Mouse (Mus musculus) neural tube, embryonic 15.5 days (tissue): ENCODE results near the gene Krt20. TPM values are rescaled to one million over a fixed set of nuclear protein-coding genes. Genes with fewer than 3 reads are reported as not detected.

Experiments used
- ATAC-seq: fragments of 200-750 bp; cut with Nextera tagmentation; 2 replicates; pipeline ENCODE4 v1.8.0; 2017; ENCODE audit warnings: mild to moderate bottlenecking, moderate TSS enrichment, moderate library complexity; ENCODE audit not compliant: low FRiP score
- H3K27ac ChIP-seq: fragments of 300-500 bp; sonication (generic); replicated peaks from 2 replicates; pipeline ENCODE4 v1.5.1; 2015; ENCODE audit warnings: mild to moderate bottlenecking, inconsistent platforms
- H3K27me3 ChIP-seq: fragments of 300-500 bp; sonication (generic); replicated peaks from 2 replicates; pipeline ENCODE4 v1.6.1; 2015; ENCODE audit warnings: inconsistent platforms
- H3K36me3 ChIP-seq: fragments of 300-500 bp; sonication (generic); 2 replicates; pipeline ENCODE4 v1.6.1; 2015; ENCODE audit warnings: inconsistent platforms
- H3K4me1 ChIP-seq: fragments of 300-500 bp; sonication (generic); 2 replicates; pipeline ENCODE4 v1.6.1; 2015; ENCODE audit warnings: inconsistent platforms
- H3K4me2 ChIP-seq: fragments of 300-500 bp; sonication (generic); 2 replicates; pipeline ENCODE4 v1.6.1; 2015; ENCODE audit warnings: inconsistent platforms, mild to moderate bottlenecking, moderate library complexity
- H3K4me3 ChIP-seq: fragments of 300-500 bp; sonication (generic); replicated peaks from 2 replicates; pipeline ENCODE4 v1.5.1; 2015; ENCODE audit warnings: mild to moderate bottlenecking, inconsistent platforms
- H3K9ac ChIP-seq: fragments of 300-500 bp; sonication (generic); replicated peaks from 2 replicates; pipeline ENCODE4 v1.6.1; 2015; ENCODE audit warnings: mild to moderate bottlenecking, inconsistent platforms
- H3K9me3 ChIP-seq: fragments of 300-500 bp; sonication (generic); replicated peaks from 2 replicates; pipeline ENCODE4 v1.6.1; 2016; ENCODE audit warnings: inconsistent platforms
- WGBS: fragments of 180-500 bp; shearing (Covaris S2); methylation state at CpG from one replicate; pipeline ENCODE4 v1.1.7; 2015; ENCODE audit warnings: mixed read lengths; 5-methylcytosine and 5-hydroxymethylcytosine counted together
- polyA plus RNA-seq: library from polyadenylated mRNA; unstranded; fragments of >200 nt; fragmentation: Nextera tagmentation; extraction: Ambion mirVana; gene quantifications from 2 replicates; pipeline ENCODE4 v1.2.1, GENCODE M21; 2015

Krt20 gene
- polyA plus RNA-seq, 1 experiment from 2014 or later = 0.08 TPM

DNA sequence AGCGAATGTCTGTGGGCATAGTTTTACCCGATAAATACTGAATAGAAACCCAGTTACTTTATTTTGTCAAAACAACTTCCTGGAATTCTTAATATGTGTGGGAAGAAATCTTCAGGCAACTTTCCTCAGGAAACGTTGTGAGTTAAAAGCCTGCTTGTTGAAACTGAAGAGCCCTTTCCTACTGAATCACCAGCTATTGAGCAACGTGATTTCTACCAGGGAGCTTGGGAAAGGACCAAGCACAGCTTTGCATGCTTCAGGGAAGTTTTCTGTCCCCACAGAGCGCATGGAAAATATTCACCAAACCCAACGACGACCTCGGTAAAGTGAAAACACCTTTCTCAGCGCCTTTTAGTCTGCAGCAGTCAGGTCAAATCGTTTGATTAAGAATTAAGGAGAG lies 31.8 kb downstream of the Krt20 start:
- whole genome bisulfite sequencing = 81% methylated on average over 10 of the region's 10 CpGs
- Histone ChIP-seq H3K9ac (no peak overlapping the region), H3K27me3 (0 out of 2 replicates have a peak, but pooled peaks cover 6% of the 10 kb centered on the region), H3K4me1 (no peaks in the 10 kb centered on the region), H3K36me3 (no peaks in the 10 kb centered on the region), H3K9me3 (no peaks in the 10 kb centered on the region), H3K4me3 (no peak overlapping the region), H3K4me2 (no peak overlapping the region), H3K27ac (no peak overlapping the region)
- no peak for ATAC-seq

GRCm38 (mm10) chr11:99399956-99400549 lies 37.9 kb downstream of the Krt20 start:
- Histone ChIP-seq H3K27me3 (peaks cover 7% of the 10 kb centered on the region; the same call in 1 of the 2 replicates), H3K27ac (no peak overlapping the region), H3K9me3 (no peaks in the 10 kb centered on the region), H3K4me3 (no peak overlapping the region), H3K4me1 (no peaks in the 10 kb centered on the region), H3K36me3 (no peaks in the 10 kb centered on the region), H3K4me2 (no peak overlapping the region), H3K9ac (no peak overlapping the region)
- ATAC-seq = no peak
- 88% methylated on average over 13 of the region's 13 CpGs for WGBS

DNA sequence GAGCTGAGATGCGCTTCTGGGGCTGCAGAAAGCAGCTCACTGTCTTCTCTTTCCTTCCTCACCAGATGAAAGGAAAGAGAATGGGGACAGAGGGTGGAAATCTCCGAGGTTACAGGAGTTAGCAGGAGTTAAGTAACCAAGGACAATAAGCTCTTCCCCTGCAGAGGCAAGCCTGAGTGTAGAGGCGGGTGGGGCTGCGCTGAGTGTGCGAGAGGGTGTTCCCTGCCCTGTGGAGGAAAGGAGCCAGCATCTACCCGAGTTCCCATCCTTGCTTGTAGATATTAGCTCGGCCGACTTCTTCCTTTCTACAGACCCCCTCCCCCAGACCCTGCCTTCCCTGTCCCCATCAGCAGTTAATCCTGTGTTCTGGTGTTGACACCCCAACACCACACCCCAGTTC lies 39.1 kb downstream of the Krt20 start:
- Histone ChIP-seq H3K36me3 (no peaks in the 10 kb centered on the region), H3K4me2 (no peak overlapping the region), H3K4me3 (no peak overlapping the region), H3K4me1 (no peaks in the 10 kb centered on the region), H3K27ac (no peak overlapping the region), H3K9ac (no peak overlapping the region), H3K9me3 (no peaks in the 10 kb centered on the region), H3K27me3 (peaks cover 7% of the 10 kb centered on the region; the same call in 1 of the 2 replicates)
- WGBS = 56% methylated on average over 6 of the region's 8 CpGs
- no peak for ATAC-seq

DNA sequence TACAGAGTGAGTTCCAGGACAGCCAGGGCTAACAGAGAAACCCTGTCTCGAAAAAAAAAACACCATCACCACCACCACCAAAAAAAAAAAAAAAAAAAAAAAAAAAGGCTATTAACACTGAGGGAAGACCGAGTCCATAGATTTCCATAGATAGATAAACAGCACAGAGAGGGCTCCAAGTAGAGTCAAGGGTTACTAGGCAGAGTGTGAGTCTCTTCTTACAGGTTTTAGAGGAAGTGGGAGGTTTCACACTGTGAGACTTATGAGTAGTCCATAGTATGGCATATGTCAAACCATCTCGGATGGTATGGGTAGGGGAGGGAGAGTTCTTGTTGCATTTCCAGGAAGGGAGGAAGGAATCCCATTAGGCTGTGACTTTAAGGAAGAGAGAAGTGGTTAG lies 39.9 kb downstream of the Krt20 start:
- Histone ChIP-seq H3K27me3 (peaks cover 7% of the 10 kb centered on the region; the same call in 1 of the 2 replicates), H3K4me1 (no peaks in the 10 kb centered on the region), H3K4me3 (no peak overlapping the region), H3K4me2 (no peak overlapping the region), H3K9me3 (no peaks in the 10 kb centered on the region), H3K36me3 (no peaks in the 10 kb centered on the region), H3K27ac (no peak overlapping the region), H3K9ac (no peak overlapping the region)
- no peak for ATAC-seq
- 84% methylated on average over 3 of the region's 3 CpGs for WGBS

DNA sequence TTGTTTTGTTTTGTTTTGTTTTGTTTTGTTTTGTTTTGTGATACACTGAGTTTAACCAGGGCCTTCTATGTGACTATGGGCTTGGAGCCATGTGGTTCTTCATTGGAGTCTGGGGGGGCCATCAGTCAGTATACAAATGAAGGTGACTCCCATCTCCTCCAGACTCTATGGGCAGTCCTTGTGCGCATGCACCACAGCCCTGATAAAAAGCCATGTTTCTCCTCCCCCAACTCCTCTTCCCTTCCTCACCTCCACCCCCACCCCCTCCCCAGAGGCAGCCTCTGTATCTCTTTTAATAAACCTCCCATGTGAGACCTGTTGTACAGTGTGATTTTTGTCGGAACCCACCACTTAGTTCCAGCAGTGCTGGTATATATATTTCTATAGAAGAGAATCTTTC lies 41.3 kb downstream of the Krt20 start:
- H3K27me3 ChIP-seq = peaks cover 7% of the 10 kb centered on the region; the same call in 1 of the 2 replicates
- H3K36me3 ChIP-seq = no peaks in the 10 kb centered on the region
- H3K4me2 ChIP-seq = no peak overlapping the region
- no peak overlapping the region for H3K9ac ChIP-seq
- no peaks in the 10 kb centered on the region for H3K4me1 ChIP-seq
- no peak overlapping the region for H3K4me3 ChIP-seq
- no peak for ATAC-seq
- 90% methylated on average over 2 of the region's 2 CpGs for WGBS
- no peaks in the 10 kb centered on the region for H3K9me3 ChIP-seq
- H3K27ac ChIP-seq = no peak overlapping the region

- Histone ChIP-seq H3K27me3 (peaks cover 4% of the 10 kb centered on the region; the same call in 1 of the 2 replicates), H3K9ac (no peak overlapping the region), H3K9me3 (no peaks in the 10 kb centered on the region), H3K36me3 (no peaks in the 10 kb centered on the region), H3K4me1 (no peaks in the 10 kb centered on the region), H3K4me3 (no peak overlapping the region), H3K27ac (no peak overlapping the region), H3K4me2 (no peak overlapping the region)
- 39% methylated on average over 3 of the region's 3 CpGs for WGBS
- no peak for ATAC-seq
Observed at GRCm38 (mm10) chr11:99396034-99396433, 41.9 kb downstream of the Krt20 start.

DNA sequence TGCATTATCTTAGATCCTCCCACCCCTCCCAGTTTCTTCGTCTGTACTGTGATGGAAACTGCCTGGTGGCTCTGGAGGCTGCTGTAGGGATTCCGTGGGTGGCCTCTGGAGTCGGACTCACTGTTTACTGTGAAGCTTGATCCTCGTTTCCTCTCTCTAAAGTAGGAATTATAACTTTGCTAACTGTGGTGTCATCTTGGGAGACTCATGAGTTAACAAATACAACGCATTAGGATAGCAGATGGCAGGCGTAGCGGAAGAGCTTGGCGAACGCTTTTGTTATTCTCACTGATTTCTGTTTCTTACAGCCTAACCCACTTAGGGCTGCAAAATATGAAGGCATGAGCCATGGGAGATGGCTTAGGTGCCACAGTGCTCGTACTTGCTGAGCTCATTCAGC lies 45.5 kb downstream of the Krt20 start:
- WGBS = 87% methylated on average over 10 of the region's 10 CpGs
- no peaks in the 10 kb centered on the region for H3K36me3 ChIP-seq
- H3K9me3 ChIP-seq = no peaks in the 10 kb centered on the region
- H3K4me3 ChIP-seq = no peak overlapping the region
- H3K4me2 ChIP-seq = no peak overlapping the region
- ATAC-seq = no peak
- no peak overlapping the region for H3K27ac ChIP-seq
- no peak overlapping the region for H3K9ac ChIP-seq
- H3K27me3 ChIP-seq = no peaks in the 10 kb centered on the region
- H3K4me1 ChIP-seq = peaks cover under 1% of the 10 kb centered on the region; the same call in 1 of the 2 replicates

GRCm38 (mm10) chr11:99391375-99391774 lies 46.6 kb downstream of the Krt20 start:
- no peak overlapping the region for H3K4me2 ChIP-seq
- H3K4me1 ChIP-seq = peaks cover 11% of the 10 kb centered on the region
- no peak overlapping the region for H3K9ac ChIP-seq
- no peak overlapping the region for H3K27ac ChIP-seq
- H3K9me3 ChIP-seq = no peaks in the 10 kb centered on the region
- no peaks in the 10 kb centered on the region for H3K36me3 ChIP-seq
- no peak for ATAC-seq
- WGBS = 90% methylated on average over 6 of the region's 6 CpGs
- H3K4me3 ChIP-seq = no peak overlapping the region
- H3K27me3 ChIP-seq = no peaks in the 10 kb centered on the region

- no peaks in the 10 kb centered on the region for H3K27me3 ChIP-seq
- H3K27ac ChIP-seq = no peak overlapping the region
- H3K4me3 ChIP-seq = no peak overlapping the region
- no peaks in the 10 kb centered on the region for H3K9me3 ChIP-seq
- no peak for ATAC-seq
- H3K4me2 ChIP-seq = no peak overlapping the region
- H3K9ac ChIP-seq = no peak overlapping the region
- no peaks in the 10 kb centered on the region for H3K36me3 ChIP-seq
- WGBS = 84% methylated on average over 7 of the region's 7 CpGs
- peaks cover 11% of the 10 kb centered on the region for H3K4me1 ChIP-seq
Observed at GRCm38 (mm10) chr11:99390866-99391265, 47.1 kb downstream of the Krt20 start.

GRCm38 (mm10) chr11:99389264-99389663 lies 48.7 kb downstream of the Krt20 start, which contains the start of gene Krt10:
Krt10 (minus strand) TSS chr11:99389364.
- H3K27me3 ChIP-seq = no peaks in the 10 kb centered on the region
- WGBS = 86% methylated on average over 4 of the region's 4 CpGs
- no peaks in the 10 kb centered on the region for H3K36me3 ChIP-seq
- H3K27ac ChIP-seq = no peak within 1 kb of the TSS
- peaks cover 13% of the 10 kb centered on the region for H3K4me1 ChIP-seq
- no peaks in the 10 kb centered on the region for H3K9me3 ChIP-seq
- no peak within 1 kb of the TSS for H3K4me3 ChIP-seq
- ATAC-seq = no peak
- no peak within 1 kb of the TSS for H3K9ac ChIP-seq
- H3K4me2 ChIP-seq = no peak within 1 kb of the TSS

DNA sequence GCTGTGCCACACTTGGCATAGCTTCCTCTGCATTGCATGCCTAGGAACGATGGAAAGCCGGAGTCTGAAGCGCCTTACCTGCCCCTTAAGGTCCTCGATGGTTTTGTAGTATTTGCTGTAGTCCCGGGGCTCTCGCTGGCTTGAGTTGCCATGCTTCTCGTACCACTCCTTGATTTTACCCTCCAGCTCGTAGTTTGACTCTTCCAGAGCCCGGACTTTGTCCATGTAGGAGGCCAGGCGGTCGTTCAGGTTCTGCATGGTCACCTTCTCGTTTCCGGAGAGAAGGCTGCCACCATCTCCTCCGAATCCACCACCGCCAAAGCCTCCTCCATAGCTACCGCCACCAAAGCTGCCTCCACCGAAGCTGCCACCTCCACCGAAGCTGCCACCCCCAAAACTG lies 49.3 kb downstream of the Krt20 start:
- H3K36me3 ChIP-seq = no peaks in the 10 kb centered on the region
- no peak for ATAC-seq
- no peak overlapping the region for H3K4me3 ChIP-seq
- H3K27me3 ChIP-seq = no peaks in the 10 kb centered on the region
- no peak overlapping the region for H3K4me2 ChIP-seq
- no peak overlapping the region for H3K9ac ChIP-seq
- 95% methylated on average over 18 of the region's 18 CpGs for WGBS
- no peaks in the 10 kb centered on the region for H3K9me3 ChIP-seq
- H3K4me1 ChIP-seq = peaks cover 13% of the 10 kb centered on the region
- H3K27ac ChIP-seq = no peak overlapping the region

DNA sequence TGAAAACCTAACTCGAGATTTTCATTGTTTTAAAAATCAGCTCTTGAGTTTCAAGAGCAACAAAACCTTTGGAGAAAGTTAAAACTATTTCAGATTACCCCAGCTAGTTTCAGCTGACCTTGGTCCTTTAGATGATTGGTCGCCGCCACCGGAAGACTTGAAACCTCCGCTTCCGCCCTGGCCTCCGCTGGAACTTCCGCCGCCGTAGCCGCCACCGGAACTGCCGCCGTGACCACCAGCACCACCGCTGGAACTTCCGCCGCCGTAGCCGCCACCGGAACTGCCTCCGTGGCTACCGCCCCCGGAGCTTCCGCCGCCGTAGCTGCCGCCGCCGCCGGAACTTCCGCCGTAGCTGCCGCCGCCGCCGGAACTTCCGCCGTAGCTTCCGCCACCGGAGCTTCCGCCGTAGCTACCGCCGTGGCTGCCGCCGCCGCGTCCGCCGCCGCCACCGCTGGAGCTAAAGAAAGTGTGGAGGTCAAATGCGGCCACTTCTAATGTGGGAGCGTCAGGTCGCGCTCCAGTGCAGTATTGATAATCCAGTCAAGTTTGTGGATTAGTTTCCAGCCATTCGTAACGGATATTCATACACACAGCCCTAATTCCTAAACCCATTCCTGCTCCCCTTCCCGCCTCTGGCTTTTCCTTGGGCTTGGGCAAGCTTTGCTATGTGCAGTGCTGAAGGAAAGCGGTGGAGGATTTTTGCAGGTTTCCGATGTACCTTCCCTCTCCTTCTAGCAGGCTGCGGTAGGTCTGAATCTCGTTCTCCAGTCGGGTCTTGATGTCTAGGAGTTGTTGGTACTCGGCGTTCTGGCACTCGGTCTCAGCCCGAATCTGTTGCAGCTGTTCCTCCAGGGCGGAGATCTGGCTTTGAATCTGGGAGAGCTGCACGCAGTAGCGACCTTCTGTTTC lies 51.9 kb downstream of the Krt20 start:
- Histone ChIP-seq H3K9me3 (no peaks in the 10 kb centered on the region), H3K36me3 (no peaks in the 10 kb centered on the region), H3K9ac (peak overlapping the region; percentile 79), H3K4me2 (peak overlapping the region; percentile 69), H3K4me1 (peaks cover 13% of the 10 kb centered on the region), H3K4me3 (peak overlapping the region; percentile 64), H3K27ac (peak overlapping the region; percentile 96), H3K27me3 (peaks cover 21% of the 10 kb centered on the region)
- ATAC-seq = peak; percentile 84; the same call in 1 of the 2 replicates
- 2% methylated on average over 71 of the region's 71 CpGs for WGBS
